Mouse (Mus musculus): ENCODE measurements around the gene Flt1.

- TF ChIP-seq CTCF (IDR thresholded peaks at IDR 0.05; ENCODE audit: control insufficient read depth, insufficient read depth, insufficient read length), result no peak
- no peak for TF ChIP-seq MAX (IDR thresholded peaks at IDR 0.05)
- no peak for TF ChIP-seq CEBPB (IDR thresholded peaks at IDR 0.05; ENCODE audit: low read depth)
- no peak for TF ChIP-seq MYOD1 (IDR thresholded peaks at IDR 0.05; ENCODE audit: control insufficient read depth, insufficient read length, low read depth)
- no peak for TF ChIP-seq MYOG (IDR thresholded peaks at IDR 0.05; ENCODE audit: control insufficient read depth, extremely low read depth, insufficient read length)
Measured at GRCm38 (mm10) chr5:147716276-147716675, 9.5 kb downstream of the Flt1 start.
